ENCODE assay signal across 40 mouse cellular contexts in the genomic region with DNA sequence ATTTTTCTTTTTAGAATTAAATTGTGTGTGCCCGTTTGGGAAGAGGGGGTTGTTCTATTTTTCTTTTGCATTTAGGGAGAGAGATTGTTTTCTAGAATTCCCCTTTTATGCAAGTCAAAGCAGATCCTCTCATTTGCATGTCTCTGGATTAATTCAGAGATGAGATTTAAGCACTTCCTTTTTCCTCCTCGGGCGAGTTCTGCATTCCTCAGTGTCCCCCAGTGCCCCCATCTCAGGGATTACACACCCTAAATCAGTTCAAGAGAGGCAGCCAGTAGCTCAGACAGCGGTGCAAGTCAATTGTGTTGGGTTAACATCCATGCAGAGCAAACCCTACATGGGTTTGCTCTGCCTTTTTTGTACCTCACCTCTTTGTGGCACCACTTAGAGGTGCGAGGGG. TPM values are rescaled to one million over a fixed set of nuclear protein-coding genes. Genes with fewer than 3 reads are reported as not detected.
"Had no signal": no experiment of that assay in that cellular context is flagged by ENCODE, and none has a peak within 500 bp of the region (broad histone marks: within the 10 kb centered on the region; RNA-seq: fewer than 3 reads in every experiment).

No protein-coding gene starts in this region.

- H3K4me2 ChIP-seq: limb, embryonic 12.5 days; limb, embryonic 13.5 days; limb, embryonic 15.5 days; liver, embryonic 11.5 days; liver, embryonic 12.5 days; liver, embryonic 13.5 days; liver, embryonic 15.5 days; lung, embryonic 14.5 days; lung, embryonic 15.5 days; midbrain, embryonic 11.5 days; midbrain, embryonic 12.5 days; midbrain, embryonic 13.5 days; midbrain, embryonic 15.5 days had no signal

- H3K27ac ChIP-seq: left cerebral cortex, adult 2 months; limb, embryonic 10.5 days; limb, embryonic 12.5 days; limb, embryonic 13.5 days; limb, embryonic 15.5 days; liver, embryonic 12.5 days; liver, embryonic 13.5 days; liver, embryonic 14.5 days; liver, embryonic 15.5 days; lung, embryonic 15.5 days; macrophage; midbrain, embryonic 10.5 days; midbrain, embryonic 12.5 days; midbrain, embryonic 13.5 days; midbrain, embryonic 15.5 days had no signal

- ATAC-seq: liver, embryonic 12.5 days; liver, postnatal 0 days; lung, postnatal 0 days; midbrain, embryonic 13.5 days; midbrain, embryonic 15.5 days; midbrain, embryonic 16.5 days had no signal

- H3K4me3 ChIP-seq: left cerebral cortex, adult 2 months; limb, embryonic 10.5 days; limb, embryonic 12.5 days; limb, embryonic 13.5 days; limb, embryonic 15.5 days; liver, embryonic 12.5 days; liver, embryonic 13.5 days; liver, embryonic 15.5 days; lung, embryonic 15.5 days; megakaryocyte, embryonic 14.5 days; midbrain, embryonic 10.5 days; midbrain, embryonic 12.5 days; midbrain, embryonic 13.5 days; midbrain, embryonic 15.5 days; myocyte had no signal

- H3K9ac ChIP-seq: limb, embryonic 12.5 days; limb, embryonic 13.5 days; limb, embryonic 15.5 days; liver, embryonic 12.5 days; liver, embryonic 13.5 days; liver, embryonic 14.5 days; liver, embryonic 15.5 days; liver, postnatal 0 days; lung, embryonic 14.5 days; lung, embryonic 15.5 days; midbrain, embryonic 12.5 days; midbrain, embryonic 13.5 days; midbrain, embryonic 15.5 days had no signal

- H3K9me3 ChIP-seq: limb, embryonic 10.5 days; limb, embryonic 12.5 days; limb, embryonic 13.5 days; limb, embryonic 15.5 days; liver, embryonic 12.5 days; liver, embryonic 13.5 days; liver, embryonic 15.5 days; lung, embryonic 15.5 days; megakaryocyte, embryonic 14.5 days; midbrain, embryonic 10.5 days; midbrain, embryonic 12.5 days; midbrain, embryonic 13.5 days; midbrain, embryonic 15.5 days had no signal

- H3K27me3 ChIP-seq: limb, embryonic 12.5 days; limb, embryonic 13.5 days; limb, embryonic 15.5 days; liver, embryonic 12.5 days; liver, embryonic 13.5 days; liver, embryonic 15.5 days; lung, embryonic 15.5 days; megakaryocyte, embryonic 14.5 days; midbrain, embryonic 12.5 days; midbrain, embryonic 13.5 days; midbrain, embryonic 15.5 days had no signal

- H3K4me1 ChIP-seq: limb, embryonic 10.5 days; limb, embryonic 12.5 days; limb, embryonic 13.5 days; limb, embryonic 15.5 days; liver, embryonic 12.5 days; liver, embryonic 13.5 days; liver, embryonic 15.5 days; lung, embryonic 15.5 days; midbrain, embryonic 10.5 days; midbrain, embryonic 12.5 days; midbrain, embryonic 13.5 days; midbrain, embryonic 15.5 days had no signal

- DNase-seq: left cerebral cortex, postnatal 4 days; liver; liver, embryonic 13.5 days; liver, postnatal 0 days; lung, adult 18-20 months; lung, adult 2 months; lung, embryonic 14.5 days; lung, postnatal 10 days; lung, postnatal 14 days; lung, postnatal 36 days; lung, postnatal 4 days; midbrain, embryonic 14.5 days had no signal

RNA-seq across cellular contexts. Expression of a gene that starts 50.2 kb away (rescaled TPM):
- total RNA-seq: left cerebral cortex, postnatal 4 days; megakaryocyte progenitor cell, adult 5-6 weeks; megakaryocyte, adult 5-6 weeks; megakaryocyte-erythroid progenitor cell, adult 5-6 weeks; midbrain, postnatal 0 days; monocyte, adult 5-6 weeks had no signal
- polyA plus RNA-seq: limb, embryonic 10.5 days; limb, embryonic 11.5 days; limb, embryonic 12.5 days; limb, embryonic 13.5 days; liver, embryonic 11.5 days; liver, embryonic 12.5 days; liver, embryonic 13.5 days; liver, embryonic 14.5 days; liver, embryonic 15.5 days; liver, embryonic 16.5 days; liver, postnatal 0 days; lung, embryonic 14.5 days; lung, embryonic 15.5 days; lung, embryonic 16.5 days; lung, postnatal 0 days; midbrain, embryonic 10.5 days; midbrain, embryonic 11.5 days; midbrain, embryonic 12.5 days; midbrain, embryonic 13.5 days; midbrain, embryonic 14.5 days; midbrain, embryonic 15.5 days; midbrain, embryonic 16.5 days; midbrain, postnatal 0 days had no signal

RNA-seq across cellular contexts. Expression of a gene that starts 59.8 kb away (rescaled TPM):
- total RNA-seq: midbrain, postnatal 0 days had no signal
- polyA plus RNA-seq: midbrain, embryonic 13.5 days; midbrain, embryonic 15.5 days; midbrain, postnatal 0 days had no signal
